Mouse (Mus musculus) forebrain, embryonic 11.5 days (tissue): ENCODE measurements around the gene Gm28305. TPM values are rescaled to one million over a fixed set of nuclear protein-coding genes. Genes with fewer than 3 reads are reported as not detected.

ENCODE experiments used
- ATAC-seq: fragments of 200-750 bp; cut with Nextera tagmentation; replicated peaks from 2 replicates; pipeline ENCODE4 v1.8.0; 2017; ENCODE audit warnings: moderate TSS enrichment; ENCODE audit not compliant: low FRiP score
- DNase-seq: peaks from one replicate; pipeline ENCODE4 v3.0.0-alpha.2; 2017; ENCODE audit warnings: low spot score
- H3K27ac ChIP-seq: fragments of 300-500 bp; sonication (generic); 2 replicates; pipeline ENCODE4 v1.5.1; 2014; ENCODE audit warnings: low read depth, low read length
- H3K27me3 ChIP-seq: fragments of 300-500 bp; sonication (generic); 2 replicates; pipeline ENCODE4 v1.6.1; 2014; ENCODE audit warnings: mild to moderate bottlenecking, low read length, mixed read lengths; ENCODE audit not compliant: control insufficient read depth, insufficient read depth
- H3K36me3 ChIP-seq: fragments of 300-500 bp; sonication (generic); 2 replicates; pipeline ENCODE4 v1.6.1; 2014; ENCODE audit warnings: mild to moderate bottlenecking, low read length, moderate library complexity, mixed read lengths; ENCODE audit not compliant: control insufficient read depth, insufficient read depth
- H3K4me1 ChIP-seq: fragments of 300-500 bp; sonication (generic); replicated peaks from 2 replicates; pipeline ENCODE4 v1.6.1; 2014; ENCODE audit warnings: low read length, mixed read lengths; ENCODE audit not compliant: control insufficient read depth, insufficient read depth
- H3K4me2 ChIP-seq: fragments of 300-500 bp; sonication (generic); 2 replicates; pipeline ENCODE4 v1.6.1; 2014; ENCODE audit warnings: low read depth, mild to moderate bottlenecking, low read length, moderate library complexity, mixed read lengths; ENCODE audit not compliant: severe bottlenecking
- H3K4me3 ChIP-seq: fragments of 300-500 bp; sonication (generic); 2 replicates; pipeline ENCODE4 v1.5.1; 2014; ENCODE audit warnings: low read depth, low read length
- H3K9ac ChIP-seq: fragments of 300-500 bp; sonication (generic); 2 replicates; pipeline ENCODE4 v1.6.1; 2014; ENCODE audit warnings: low read length
- H3K9me3 ChIP-seq: fragments of 300-500 bp; sonication (generic); 2 replicates; pipeline ENCODE4 v1.6.1; 2016; ENCODE audit warnings: low read length, mixed read lengths; ENCODE audit not compliant: control insufficient read depth
- WGBS: fragments of 180-500 bp; shearing (Covaris S2); extraction: QIAGEN DNeasy Blood & Tissue Kit; methylation state at CpG from one replicate; pipeline ENCODE4 v1.1.7; 2014; 5-methylcytosine and 5-hydroxymethylcytosine counted together
- polyA plus RNA-seq: library from polyadenylated mRNA; unstranded; fragments of >200 nt; fragmentation: Nextera tagmentation; extraction: Ambion mirVana; gene quantifications from 2 replicates; pipeline ENCODE4 v1.2.1, GENCODE M21; 2014

Gene Gm28305
- polyA plus RNA-seq = not detected in 2 replicates

- H3K9me3 ChIP-seq = no peaks in the 10 kb centered on the region
- H3K9ac ChIP-seq = no peak within 1 kb of the TSS
- no peak within 1 kb of the TSS for H3K27ac ChIP-seq
- WGBS = 63% methylated on average over 2 of the region's 2 CpGs
- ATAC-seq (no peak), DNase-seq (no peak)
- no peaks in the 10 kb centered on the region for H3K36me3 ChIP-seq
- H3K27me3 ChIP-seq = no peaks in the 10 kb centered on the region
- H3K4me1 ChIP-seq = no peaks in the 10 kb centered on the region
- H3K4me3 ChIP-seq = no peak within 1 kb of the TSS
- H3K4me2 ChIP-seq = no peak within 1 kb of the TSS
Measured at GRCm38 (mm10) chr9:104040362-104040761, at the start of gene Gm28305. Gene Gm28305 (plus strand): TSS chr9:104040662.

DNA sequence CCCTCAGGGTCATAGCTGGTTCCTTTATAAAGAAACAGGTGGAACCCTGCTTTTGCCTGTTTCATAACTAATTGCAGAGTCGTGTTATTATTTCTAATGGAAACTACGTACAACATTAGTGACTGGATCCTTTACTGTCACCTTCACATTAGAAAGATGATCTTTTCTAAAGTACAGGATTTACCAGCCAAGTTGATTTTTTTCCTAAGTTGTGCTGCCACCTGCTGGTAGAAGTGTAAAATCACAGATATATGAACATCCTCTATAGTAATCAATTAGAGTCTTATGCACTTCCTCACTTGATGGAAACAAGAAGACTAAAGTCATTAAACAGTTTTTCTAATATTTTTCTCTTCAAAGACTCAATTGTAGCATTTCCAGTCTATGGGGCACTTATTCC, 44.0 kb upstream of the Gm28305 start:
- no peak overlapping the region for H3K4me3 ChIP-seq
- H3K27me3 ChIP-seq = no peaks in the 10 kb centered on the region
- H3K36me3 ChIP-seq = no peaks in the 10 kb centered on the region
- WGBS = 16% methylated on average over 2 of the region's 2 CpGs
- no peak for ATAC-seq
- DNase-seq = no peak
- no peak overlapping the region for H3K27ac ChIP-seq
- H3K9ac ChIP-seq = no peak overlapping the region
- no peak overlapping the region for H3K4me2 ChIP-seq
- no peaks in the 10 kb centered on the region for H3K4me1 ChIP-seq
- H3K9me3 ChIP-seq = no peaks in the 10 kb centered on the region

- 68% methylated on average over 3 of the region's 3 CpGs for WGBS
- H3K36me3 ChIP-seq = no peaks in the 10 kb centered on the region
- ATAC-seq (no peak), DNase-seq (no peak)
- no peak overlapping the region for H3K4me3 ChIP-seq
- H3K9me3 ChIP-seq = no peaks in the 10 kb centered on the region
- no peak overlapping the region for H3K27ac ChIP-seq
- H3K9ac ChIP-seq = no peak overlapping the region
- no peaks in the 10 kb centered on the region for H3K4me1 ChIP-seq
- no peaks in the 10 kb centered on the region for H3K27me3 ChIP-seq
- H3K4me2 ChIP-seq = no peak overlapping the region
Measured at GRCm38 (mm10) chr9:104000601-104001000, 39.9 kb upstream of the Gm28305 start.

DNA sequence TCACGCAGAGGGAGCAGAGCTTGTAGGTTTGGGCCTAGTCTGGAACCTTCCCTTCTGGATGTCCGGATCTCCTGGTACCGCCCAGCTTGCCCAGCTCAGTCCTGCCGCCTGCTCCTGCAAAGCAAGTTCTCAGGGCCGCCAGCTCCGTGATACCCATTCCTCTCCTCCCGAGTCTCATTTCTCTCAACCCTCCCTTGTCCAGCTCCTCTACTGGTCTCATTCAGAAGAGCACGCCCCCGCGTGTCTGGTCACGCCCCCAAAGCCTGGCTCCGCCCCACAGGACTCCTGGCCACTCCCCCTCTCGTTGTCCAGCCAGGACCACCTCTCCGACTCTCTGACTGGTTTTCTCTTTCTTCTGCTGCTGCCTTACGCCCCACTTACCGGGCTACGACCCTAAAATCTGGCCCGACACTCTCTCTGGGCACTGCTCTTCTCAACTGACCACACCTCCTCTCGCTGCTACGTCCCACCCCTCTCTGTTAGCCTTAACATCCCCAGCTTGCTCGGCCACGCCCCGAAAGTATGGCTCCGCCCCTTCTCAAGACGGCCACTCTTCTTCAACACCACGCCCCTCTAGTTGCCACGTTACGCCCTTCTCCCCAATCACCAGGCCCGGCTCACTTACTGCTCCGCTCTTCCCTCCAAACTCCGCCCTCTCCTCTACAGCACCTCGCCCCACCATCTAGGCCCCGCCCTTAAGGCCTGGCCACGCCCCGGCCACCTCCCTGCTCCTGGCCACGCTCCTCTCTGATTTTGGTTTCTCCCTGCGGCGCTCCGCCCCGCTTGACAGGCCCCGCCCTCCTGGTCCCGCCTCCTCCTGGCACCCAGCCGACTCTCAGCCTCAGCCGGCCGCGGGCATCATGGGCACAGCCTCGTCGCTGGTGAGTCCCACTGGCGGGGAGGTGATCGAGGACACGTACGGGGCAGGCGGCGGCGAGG, 38.3 kb upstream of the Gm28305 start, which contains the start of gene Nphp3:
TSS of gene Nphp3 (plus strand) at position 624 of the 939 bp plus-strand sequence.
- WGBS = under 1% methylated on average over 55 of the region's 55 CpGs
- H3K36me3 ChIP-seq = no peaks in the 10 kb centered on the region
- no peaks in the 10 kb centered on the region for H3K9me3 ChIP-seq
- peak; percentile 99 for DNase-seq
- H3K4me2 ChIP-seq = peak within 1 kb of the TSS; percentile 72
- ATAC-seq = peak; percentile 98
- H3K9ac ChIP-seq = peak within 1 kb of the TSS; percentile 69
- H3K27me3 ChIP-seq = no peaks in the 10 kb centered on the region
- peak within 1 kb of the TSS; percentile 62 for H3K4me3 ChIP-seq
- H3K27ac ChIP-seq = peak within 1 kb of the TSS; percentile 53
- H3K4me1 ChIP-seq = no peaks in the 10 kb centered on the region

- Histone ChIP-seq H3K4me2 (peak overlapping the region; percentile 72), H3K4me1 (no peaks in the 10 kb centered on the region), H3K9ac (peak overlapping the region; percentile 69), H3K27me3 (no peaks in the 10 kb centered on the region), H3K27ac (peak overlapping the region; percentile 37), H3K9me3 (no peaks in the 10 kb centered on the region), H3K4me3 (peak overlapping the region; percentile 62), H3K36me3 (no peaks in the 10 kb centered on the region)
- under 1% methylated on average over 37 of the region's 37 CpGs for WGBS
- ATAC-seq (peak; percentile 40; the same call in 1 of the 2 replicates), DNase-seq (peak; percentile 88)
Measured at GRCm38 (mm10) chr9:104002913-104003330, 37.5 kb upstream of the Gm28305 start.

GRCm38 (mm10) chr9:104014526-104014925, 25.9 kb upstream of the Gm28305 start:
- ATAC-seq (no peak), DNase-seq (no peak)
- Histone ChIP-seq H3K9me3 (no peaks in the 10 kb centered on the region), H3K4me3 (no peak overlapping the region), H3K4me2 (no peak overlapping the region), H3K9ac (no peak overlapping the region), H3K27me3 (no peaks in the 10 kb centered on the region), H3K4me1 (no peaks in the 10 kb centered on the region), H3K36me3 (peaks cover 2% of the 10 kb centered on the region; the same call in 1 of the 2 replicates), H3K27ac (no peak overlapping the region)
- WGBS = 86% methylated on average over 1 of the region's 1 CpGs

DNA sequence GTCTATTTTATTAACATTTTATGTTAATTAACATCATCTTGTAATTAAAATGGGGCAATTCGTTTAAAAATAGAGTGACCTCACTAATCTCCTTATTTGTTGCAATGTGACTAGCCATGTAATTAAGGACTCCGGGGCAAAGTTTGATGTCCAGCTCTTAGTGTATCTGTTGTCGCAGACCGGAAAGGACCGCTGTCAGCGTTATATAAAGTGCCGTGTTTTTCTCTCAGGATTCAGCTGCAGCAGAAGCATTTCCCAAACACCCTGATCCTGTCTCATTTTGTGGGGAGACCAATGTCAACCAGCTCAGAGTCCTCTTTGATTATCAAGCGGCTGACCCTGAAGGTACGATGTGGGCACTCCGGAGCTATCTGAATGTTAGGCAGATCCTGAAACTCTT, 19.4 kb upstream of the Gm28305 start:
- ATAC-seq = no peak
- peaks cover 2% of the 10 kb centered on the region; the same call in 1 of the 2 replicates for H3K36me3 ChIP-seq

DNA sequence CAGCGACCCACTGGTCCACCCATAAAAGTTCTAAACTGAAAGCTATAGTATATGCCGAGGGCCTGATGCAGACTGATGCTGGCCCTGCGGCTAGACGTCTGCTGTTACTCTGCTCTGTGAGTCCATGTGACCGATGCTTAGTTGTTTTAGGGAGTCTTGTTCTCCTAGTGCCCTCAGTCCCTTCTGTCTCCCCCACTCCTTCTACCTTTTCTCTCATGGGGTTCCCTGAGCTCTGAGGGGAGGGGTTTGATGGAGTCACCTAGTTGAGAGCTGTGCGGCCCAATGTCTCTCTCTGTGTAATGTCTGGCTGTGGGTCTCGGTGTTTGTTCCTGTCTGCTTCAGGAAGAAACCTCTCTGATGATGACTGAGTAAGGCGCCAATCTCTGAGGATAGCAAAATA, 13.3 kb upstream of the Gm28305 start:
- ATAC-seq = no peak
- Histone ChIP-seq H3K9me3 (no peaks in the 10 kb centered on the region), H3K27ac (no peak overlapping the region), H3K36me3 (no peaks in the 10 kb centered on the region; the same call in 1 of the 2 replicates), H3K4me1 (no peaks in the 10 kb centered on the region), H3K4me3 (no peak overlapping the region), H3K4me2 (no peak overlapping the region), H3K9ac (no peak overlapping the region), H3K27me3 (no peaks in the 10 kb centered on the region)
- WGBS = 97% methylated on average over 8 of the region's 8 CpGs
- DNase-seq = no peak

More for the DNA sequence above, 19.4 kb upstream of the Gm28305 start:
- 91% methylated on average over 10 of the region's 10 CpGs for WGBS
- Histone ChIP-seq H3K4me3 (no peak overlapping the region), H3K27me3 (no peaks in the 10 kb centered on the region), H3K4me1 (no peaks in the 10 kb centered on the region), H3K4me2 (no peak overlapping the region), H3K9me3 (no peaks in the 10 kb centered on the region), H3K27ac (no peak overlapping the region), H3K9ac (no peak overlapping the region)
- DNase-seq = no peak
